Mouse (Mus musculus) kidney, adult 11 months (tissue): ENCODE data around the gene Fcho2.
A peak's percentile ranks its signal among the peaks of the same experiment; 100 is the strongest.

Source experiments
- DNase-seq: peaks from one replicate; pipeline ENCODE4 v3.0.0; 2022

The Fcho2 gene

GRCm38 (mm10) chr13:98803699-98804098, 11.6 kb downstream of the Fcho2 start:
- DNase-seq: no peak

DNA sequence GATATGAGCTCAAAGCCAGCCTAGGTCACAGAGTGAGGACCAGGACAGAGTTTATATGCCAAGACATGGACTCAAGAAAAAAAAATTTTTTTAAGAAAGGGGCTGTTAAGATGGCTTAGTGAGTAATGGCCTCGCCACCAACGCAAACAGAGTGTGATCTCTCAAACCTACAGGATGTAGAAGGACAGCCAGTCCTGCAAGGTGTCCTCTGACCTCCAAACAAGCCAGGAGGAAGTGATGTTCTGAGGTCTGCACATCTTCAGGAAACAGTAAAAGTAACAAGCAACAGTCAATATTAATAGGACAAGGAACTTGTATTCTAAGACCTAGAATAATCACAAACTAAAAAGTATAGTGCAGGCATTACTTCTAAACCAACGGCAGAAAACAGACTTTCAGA, 12.3 kb downstream of the Fcho2 start:
- no peak for DNase-seq

GRCm38 (mm10) chr13:98795511-98795910, 19.7 kb downstream of the Fcho2 start:
- DNase-seq: no peak

- DNase-seq: no peak
Measured at GRCm38 (mm10) chr13:98792864-98793263, 22.4 kb downstream of the Fcho2 start.

DNA sequence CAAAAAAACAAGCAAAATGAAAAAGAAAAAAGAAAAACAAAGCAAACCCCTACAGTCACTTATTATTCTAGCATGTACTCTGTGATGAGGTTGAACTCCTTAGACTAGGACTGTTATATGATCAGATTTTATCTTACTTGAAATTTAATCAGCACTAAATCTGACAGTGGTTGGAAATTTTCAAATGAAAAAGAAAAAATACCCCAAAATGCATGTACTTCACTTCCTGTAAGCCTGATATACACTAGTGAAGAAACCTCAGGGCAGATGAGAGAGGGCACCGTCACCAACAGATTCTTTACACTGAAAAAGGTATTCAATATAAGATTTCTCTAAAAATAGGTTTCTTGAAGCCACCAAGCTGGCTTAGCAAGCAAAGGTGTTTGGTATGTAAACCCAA, 23.6 kb downstream of the Fcho2 start:
- no peak for DNase-seq

- DNase-seq: no peak
Measured at GRCm38 (mm10) chr13:98786970-98787685, 28.1 kb downstream of the Fcho2 start.

GRCm38 (mm10) chr13:98777959-98778358, 37.3 kb downstream of the Fcho2 start:
- no peak for DNase-seq

DNA sequence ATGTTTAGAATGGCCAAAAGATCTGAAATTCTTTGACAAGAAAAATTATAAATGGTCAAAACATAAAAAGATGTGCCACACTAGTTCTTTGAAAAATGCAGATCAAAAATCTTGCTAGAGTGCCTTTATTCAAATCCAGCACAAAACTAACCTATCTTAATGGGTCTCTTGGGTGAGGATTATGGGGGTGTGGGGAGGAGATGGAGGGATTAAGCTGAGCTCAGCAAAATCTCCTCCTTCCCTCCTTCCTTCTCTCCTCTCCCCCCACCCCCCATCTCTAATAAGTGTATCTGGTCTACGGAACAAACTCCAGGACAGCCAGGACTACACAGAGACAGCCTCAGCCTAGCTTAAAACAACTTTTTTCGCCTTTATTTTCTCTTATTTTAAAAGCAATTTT, 43.8 kb downstream of the Fcho2 start:
- DNase-seq: no peak

DNA sequence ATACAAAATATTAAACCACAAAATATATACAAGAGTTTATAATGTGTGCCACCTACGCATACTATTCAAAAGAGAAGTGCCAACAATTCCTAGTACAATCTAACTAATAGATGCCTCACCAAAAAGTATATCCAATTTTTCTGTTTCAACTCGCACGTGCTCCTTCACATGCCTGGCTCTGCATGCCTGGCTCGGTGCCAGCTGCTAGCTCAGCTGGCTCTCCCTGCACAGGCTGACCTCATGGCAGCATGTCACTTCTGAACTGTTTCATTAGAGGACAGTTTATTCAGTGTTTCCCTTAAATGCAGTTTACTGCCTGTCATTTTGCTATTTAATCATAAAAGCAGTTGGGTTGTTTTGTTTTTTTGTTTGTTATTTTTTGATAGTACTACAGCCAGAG, 46.9 kb downstream of the Fcho2 start:
- peak; percentile 70 for DNase-seq

DNA sequence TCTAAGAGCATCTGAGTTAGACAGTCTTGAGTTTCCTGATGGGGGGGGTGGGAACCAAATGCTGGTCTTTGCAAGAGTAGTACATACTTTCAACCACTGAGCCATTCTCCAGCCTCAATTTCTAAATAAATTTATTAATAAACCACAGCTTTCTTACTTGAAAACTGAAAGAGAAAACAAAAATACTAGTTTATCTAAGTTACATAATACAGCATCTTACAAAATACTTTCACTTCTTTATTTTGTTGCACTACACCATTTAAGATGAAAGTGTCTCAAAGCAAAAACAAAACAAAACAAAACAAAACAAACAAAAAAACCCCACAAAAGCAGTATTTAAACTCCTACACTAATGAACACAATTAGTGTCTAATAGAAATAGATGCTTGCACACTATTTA, 53.5 kb downstream of the Fcho2 start:
- no peak for DNase-seq

DNA sequence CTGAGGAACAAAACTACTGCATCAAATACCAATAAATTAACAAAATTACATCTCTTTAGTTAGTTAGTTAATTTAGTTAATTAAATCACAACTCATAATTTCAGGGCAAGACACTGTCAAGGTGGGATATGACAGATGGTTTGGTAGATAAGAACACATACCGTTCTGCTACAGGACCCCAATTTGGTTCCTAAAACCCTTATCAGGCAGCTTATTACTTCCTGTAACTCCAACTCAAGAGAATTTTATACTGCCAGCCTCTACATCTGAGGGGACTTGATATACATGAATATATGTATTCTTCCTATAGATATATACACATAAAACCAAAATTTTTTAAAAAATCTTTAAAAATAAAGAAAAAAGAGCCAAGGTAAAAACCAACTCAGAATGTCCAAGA, 59.4 kb downstream of the Fcho2 start:
- no peak for DNase-seq

- no peak for DNase-seq
Measured at GRCm38 (mm10) chr13:98744679-98745078, 70.6 kb downstream of the Fcho2 start.

DNA sequence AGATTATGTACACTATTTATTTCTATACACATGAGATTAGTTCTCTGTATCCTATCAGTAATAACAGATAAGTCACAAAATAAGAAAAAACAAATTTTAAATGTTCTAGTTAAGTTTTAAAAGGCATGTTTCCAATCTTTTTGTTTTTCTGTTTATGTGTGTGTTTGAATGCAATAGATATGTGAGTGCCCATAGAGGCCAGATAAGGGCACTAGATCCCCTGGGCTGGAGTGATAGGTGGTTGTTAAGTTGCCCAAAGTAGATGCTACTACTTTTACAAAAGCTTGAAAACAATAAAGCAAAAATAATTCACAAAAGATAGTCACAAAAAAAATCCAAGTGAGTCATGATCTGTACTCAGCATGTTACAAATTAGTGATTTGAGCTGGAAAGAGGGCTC, 71.4 kb downstream of the Fcho2 start:
- no peak for DNase-seq

DNA sequence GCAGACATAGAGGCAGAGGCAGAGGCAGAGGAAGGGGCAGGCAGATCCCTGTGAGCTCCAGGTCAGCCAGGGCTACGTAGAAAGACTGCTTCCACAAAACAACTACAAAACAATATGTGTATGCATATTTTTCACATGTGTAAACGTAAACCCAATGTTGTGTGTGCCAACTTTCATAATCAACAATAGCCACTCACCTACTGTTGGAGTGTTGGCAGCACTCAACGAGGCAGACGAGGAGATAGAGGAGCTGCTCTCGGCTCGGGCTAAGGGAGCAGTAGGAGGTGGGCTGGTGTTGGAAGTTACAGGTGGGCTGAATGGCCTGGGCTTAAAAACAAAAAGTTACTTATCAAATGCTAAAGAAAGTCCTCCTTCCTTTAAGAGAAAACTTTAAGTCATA, 72.0 kb downstream of the Fcho2 start:
- DNase-seq: no peak

GRCm38 (mm10) chr13:98738213-98738612, 77.0 kb downstream of the Fcho2 start:
- no peak for DNase-seq

DNA sequence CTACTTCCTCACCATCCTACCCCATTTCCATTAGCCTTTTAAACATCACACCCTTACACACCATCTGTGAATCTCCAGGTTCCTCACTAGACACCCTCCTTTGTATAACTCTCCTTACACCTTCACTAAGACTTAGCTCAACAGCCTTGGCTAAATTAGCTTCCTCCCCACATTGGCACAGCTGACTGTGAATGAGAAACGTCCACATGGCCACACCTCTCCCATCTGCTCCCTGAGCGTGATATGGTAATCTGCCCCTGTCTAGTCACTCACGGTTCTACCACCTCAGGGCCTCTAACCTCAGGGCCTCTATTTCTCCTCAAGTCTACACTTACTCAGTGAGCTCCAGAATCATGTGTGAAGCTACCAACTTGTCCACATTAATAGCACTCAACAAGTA, 82.0 kb downstream of the Fcho2 start:
- DNase-seq: no peak

GRCm38 (mm10) chr13:98729271-98730062, 85.8 kb downstream of the Fcho2 start:
- DNase-seq: no peak

GRCm38 (mm10) chr13:98726494-98726893, 88.8 kb downstream of the Fcho2 start:
- no peak for DNase-seq

GRCm38 (mm10) chr13:98723430-98723829, 91.8 kb downstream of the Fcho2 start:
- DNase-seq: no peak

- DNase-seq: no peak
Measured at GRCm38 (mm10) chr13:98722296-98722695, 93.0 kb downstream of the Fcho2 start.

- DNase-seq: no peak
Measured at GRCm38 (mm10) chr13:98716176-98716575, 99.1 kb downstream of the Fcho2 start.

GRCm38 (mm10) chr13:98715443-98715990, 99.7 kb downstream of the Fcho2 start:
- no peak for DNase-seq

DNA sequence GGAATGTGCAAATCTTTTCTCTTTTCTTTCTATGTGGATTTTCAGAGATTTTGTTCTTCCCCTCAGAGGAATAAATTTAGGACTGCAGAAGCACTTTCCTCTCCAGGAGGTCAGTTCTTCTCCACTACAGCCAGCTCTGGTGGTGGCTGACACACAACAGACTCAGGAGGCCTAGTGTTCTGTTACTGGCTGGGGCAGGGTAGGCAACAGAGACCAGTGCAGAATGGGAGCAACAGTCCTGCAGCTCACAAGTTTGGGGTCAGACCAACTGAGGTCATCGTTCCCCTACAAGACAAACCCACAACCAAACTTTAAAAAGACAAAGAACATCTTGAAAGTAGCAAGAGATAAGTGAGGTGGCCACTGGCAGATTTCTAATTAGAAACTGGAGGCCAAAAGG, 104.6 kb downstream of the Fcho2 start:
- no peak for DNase-seq

- DNase-seq: no peak
Measured at GRCm38 (mm10) chr13:98710236-98710635, 105.0 kb downstream of the Fcho2 start.
